Mouse (Mus musculus): Measurements from ENCODE around the gene Zkscan16. TPM values are rescaled to one million over a fixed set of nuclear protein-coding genes. Genes with fewer than 3 reads are reported as not detected.
A peak's percentile ranks its signal among the peaks of the same experiment; 100 is the strongest.

Gene Zkscan16
- polyA plus RNA-seq, 1 experiment from 2014 or later, result 1.2 TPM

DNA sequence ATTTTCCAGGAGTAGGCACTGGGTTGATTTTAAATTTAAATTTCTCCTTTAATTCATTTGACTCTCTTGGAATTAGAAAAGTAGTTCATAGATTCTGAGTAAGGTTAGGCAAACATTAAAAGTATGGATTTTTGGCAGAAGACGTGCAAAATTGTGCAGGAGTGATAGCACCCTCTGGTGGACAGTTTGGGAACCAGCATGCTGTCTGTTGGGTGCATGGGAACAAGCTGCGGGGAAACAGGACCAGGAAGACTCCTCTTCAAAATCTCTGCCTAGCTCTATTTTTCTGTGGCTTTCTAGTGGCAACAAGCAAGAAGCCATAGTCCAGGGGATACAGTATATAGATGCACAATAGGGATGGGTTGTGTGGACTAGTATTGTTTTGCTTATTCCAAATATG lies 56.3 kb downstream of the Zkscan16 start:
- no peaks in the 10 kb centered on the region for H3K36me3 ChIP-seq (ENCODE audit: control insufficient read depth, insufficient read depth, low read length)

DNA sequence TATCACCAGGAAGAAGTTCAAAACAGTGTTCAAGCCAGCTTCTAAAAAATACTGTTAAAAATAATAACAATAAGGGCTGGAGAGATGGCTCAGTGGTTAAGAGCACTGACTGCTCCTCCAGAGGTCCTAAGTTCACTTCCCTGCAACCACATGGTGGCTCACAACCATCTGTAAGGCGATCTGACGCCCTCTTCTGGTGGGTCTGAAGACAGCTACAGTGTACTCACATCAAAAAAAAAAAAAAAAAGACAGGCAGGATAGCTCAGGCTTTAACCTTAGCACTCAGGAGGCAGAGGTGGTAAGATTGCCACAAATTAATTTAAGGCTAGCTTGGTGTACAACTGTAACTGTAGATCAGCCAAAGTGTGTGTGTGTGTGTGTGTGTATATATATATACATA lies 57.2 kb downstream of the Zkscan16 start:
- no peak for ATAC-seq (replicated peaks; ENCODE audit: low FRiP score)

More for the DNA sequence above, 56.3 kb downstream of the Zkscan16 start:
- Histone ChIP-seq H3K4me2 (ENCODE audit: low read depth, low read length, severe bottlenecking) (no peak overlapping the region), H3K27ac (ENCODE audit: low read depth, low read length) (no peak overlapping the region), H3K9ac (ENCODE audit: low read length) (no peak overlapping the region), H3K4me3 (ENCODE audit: low read depth, low read length) (no peak overlapping the region), H3K27me3 (ENCODE audit: control insufficient read depth, insufficient read depth, low read length) (no peaks in the 10 kb centered on the region), H3K9me3 (ENCODE audit: control insufficient read depth, low read length) (no peaks in the 10 kb centered on the region), H3K4me1 (replicated peaks; ENCODE audit: control insufficient read depth, insufficient read depth, low read length) (peaks cover 5% of the 10 kb centered on the region; the same call in 1 of the 2 replicates)
- peak; percentile 78 for DNase-seq (ENCODE audit: low spot score)
- WGBS, result 15% methylated on average over 2 of the region's 2 CpGs
- no peak for ATAC-seq (replicated peaks; ENCODE audit: low FRiP score)

DNA sequence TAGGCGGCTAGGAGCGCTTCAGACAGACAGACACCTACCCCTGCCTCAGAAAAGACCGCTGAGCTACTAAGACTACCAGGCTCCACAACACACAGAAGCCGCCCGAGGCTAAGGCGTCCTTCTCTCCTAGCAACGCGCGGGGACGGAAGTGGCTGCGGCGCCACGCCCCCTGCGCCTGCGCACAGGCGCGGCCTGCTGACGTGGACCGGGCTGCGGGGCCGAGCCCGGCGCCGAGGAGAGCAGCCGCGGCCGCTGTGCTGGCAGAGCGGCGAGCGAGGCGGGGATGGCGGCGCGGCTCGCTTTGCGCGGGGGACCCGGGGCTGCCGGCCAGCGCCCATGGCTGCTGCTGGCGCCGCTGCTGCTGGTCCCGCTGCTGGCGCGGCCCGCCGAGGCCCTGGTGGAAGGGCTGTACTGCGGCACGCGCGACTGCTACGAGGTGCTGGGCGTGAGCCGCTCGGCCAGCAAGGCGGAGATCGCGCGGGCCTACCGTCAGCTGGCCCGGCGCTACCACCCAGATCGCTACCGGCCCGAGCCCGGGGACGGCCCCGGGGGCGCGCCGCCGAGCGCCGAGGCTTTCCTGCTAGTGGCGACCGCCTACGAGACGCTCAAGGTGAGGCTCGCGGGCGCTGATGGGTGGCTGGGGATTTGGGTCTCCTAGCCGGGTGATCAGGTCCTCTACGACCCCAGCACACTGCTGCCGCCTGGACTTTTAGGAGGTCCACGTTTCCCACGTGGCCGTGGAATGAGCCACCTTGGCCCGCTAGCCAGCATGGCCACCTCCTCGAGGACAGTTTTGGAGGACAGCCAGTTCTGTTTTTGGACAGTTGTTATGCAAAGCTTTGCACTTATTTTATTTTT lies 59.7 kb downstream of the Zkscan16 start, which contains the start of gene Gm20503:
Gm20503 (plus strand) TSS at position 263 of the 858 bp plus-strand sequence.
- peak; percentile 99 for ATAC-seq (replicated peaks; ENCODE audit: low FRiP score)
- Histone ChIP-seq H3K36me3 (ENCODE audit: control insufficient read depth, insufficient read depth, low read length) (no peaks in the 10 kb centered on the region), H3K27ac (ENCODE audit: low read depth, low read length) (peak within 1 kb of the TSS; percentile 68), H3K9ac (ENCODE audit: low read length) (peak within 1 kb of the TSS; percentile 88), H3K4me2 (ENCODE audit: low read depth, low read length, severe bottlenecking) (peak within 1 kb of the TSS; percentile 87), H3K4me3 (ENCODE audit: low read depth, low read length) (peak within 1 kb of the TSS; percentile 85), H3K9me3 (ENCODE audit: control insufficient read depth, low read length) (no peaks in the 10 kb centered on the region), H3K4me1 (replicated peaks; ENCODE audit: control insufficient read depth, insufficient read depth, low read length) (peaks cover 5% of the 10 kb centered on the region; the same call in 1 of the 2 replicates), H3K27me3 (ENCODE audit: control insufficient read depth, insufficient read depth, low read length) (no peaks in the 10 kb centered on the region)
- WGBS, result under 1% methylated on average over 73 of the region's 89 CpGs
- peak; percentile 95 for DNase-seq (ENCODE audit: low spot score)

More for the DNA sequence above, 57.2 kb downstream of the Zkscan16 start:
- Histone ChIP-seq H3K4me1 (replicated peaks; ENCODE audit: control insufficient read depth, insufficient read depth, low read length) (peaks cover 5% of the 10 kb centered on the region; the same call in 1 of the 2 replicates), H3K9me3 (ENCODE audit: control insufficient read depth, low read length) (no peaks in the 10 kb centered on the region), H3K27ac (ENCODE audit: low read depth, low read length) (no peak overlapping the region), H3K27me3 (ENCODE audit: control insufficient read depth, insufficient read depth, low read length) (no peaks in the 10 kb centered on the region), H3K4me3 (ENCODE audit: low read depth, low read length) (no peak overlapping the region), H3K9ac (ENCODE audit: low read length) (no peak overlapping the region), H3K36me3 (ENCODE audit: control insufficient read depth, insufficient read depth, low read length) (no peaks in the 10 kb centered on the region), H3K4me2 (ENCODE audit: low read depth, low read length, severe bottlenecking) (no peak overlapping the region)
- no peak for DNase-seq (ENCODE audit: low spot score)
- 0% methylated on average over 2 of the region's 2 CpGs for WGBS

DNA sequence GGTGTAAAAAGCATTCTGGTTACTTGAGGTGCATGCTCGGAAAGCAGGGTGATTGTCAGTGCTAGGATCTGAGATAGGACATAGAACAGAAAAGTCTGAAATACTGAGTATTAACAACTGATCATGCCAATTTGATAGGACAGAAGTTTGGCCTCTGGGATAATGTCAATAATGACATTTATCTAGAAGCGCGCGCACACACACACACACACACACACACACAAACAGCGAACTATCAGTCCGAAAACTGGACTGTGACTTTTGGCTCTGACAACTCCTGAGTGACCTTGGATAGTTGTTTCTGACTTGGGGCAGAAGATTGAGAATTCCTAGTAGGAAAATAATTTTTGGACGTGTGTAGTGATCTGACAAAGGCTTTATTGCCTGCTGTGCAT lies 60.4 kb downstream of the Zkscan16 start:
- Histone ChIP-seq H3K9me3 (ENCODE audit: control insufficient read depth, low read length) (no peaks in the 10 kb centered on the region), H3K27ac (ENCODE audit: low read depth, low read length) (no peak overlapping the region), H3K4me2 (ENCODE audit: low read depth, low read length, severe bottlenecking) (peak overlapping the region; percentile 87), H3K27me3 (ENCODE audit: control insufficient read depth, insufficient read depth, low read length) (no peaks in the 10 kb centered on the region), H3K4me3 (ENCODE audit: low read depth, low read length) (peak overlapping the region; percentile 85), H3K4me1 (replicated peaks; ENCODE audit: control insufficient read depth, insufficient read depth, low read length) (peaks cover 5% of the 10 kb centered on the region; the same call in 1 of the 2 replicates), H3K9ac (ENCODE audit: low read length) (peak overlapping the region; percentile 88), H3K36me3 (ENCODE audit: control insufficient read depth, insufficient read depth, low read length) (no peaks in the 10 kb centered on the region)
- 32% methylated on average over 7 of the region's 7 CpGs for WGBS
- ATAC-seq (replicated peaks; ENCODE audit: low FRiP score) (no peak), DNase-seq (ENCODE audit: low spot score) (no peak)

DNA sequence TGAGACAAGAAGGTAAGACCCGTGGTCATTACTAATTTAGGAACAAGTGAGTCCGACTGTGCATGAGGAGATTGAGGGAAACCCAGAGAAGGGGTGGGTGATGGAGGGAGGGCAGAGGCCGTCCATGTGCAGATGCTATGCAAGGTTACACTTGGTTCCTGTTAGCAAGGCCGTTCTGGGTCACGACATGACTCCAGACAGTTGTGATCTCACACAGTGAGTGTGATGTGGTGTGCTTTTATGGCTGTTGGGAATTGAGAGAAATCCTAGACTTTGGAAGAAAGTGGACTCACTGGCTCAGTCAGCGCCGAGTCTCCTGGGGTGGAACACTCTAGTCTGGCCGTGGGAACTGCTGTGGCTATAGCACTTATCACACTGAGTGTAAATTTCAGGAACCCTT lies 62.8 kb downstream of the Zkscan16 start:
- ATAC-seq (replicated peaks; ENCODE audit: low FRiP score) (no peak), DNase-seq (ENCODE audit: low spot score) (no peak)
- no peaks in the 10 kb centered on the region for H3K36me3 ChIP-seq (ENCODE audit: control insufficient read depth, insufficient read depth, low read length)
- H3K9me3 ChIP-seq (ENCODE audit: control insufficient read depth, low read length), result no peaks in the 10 kb centered on the region
- no peaks in the 10 kb centered on the region for H3K27me3 ChIP-seq (ENCODE audit: control insufficient read depth, insufficient read depth, low read length)
- H3K9ac ChIP-seq (ENCODE audit: low read length), result no peak overlapping the region
- H3K4me2 ChIP-seq (ENCODE audit: low read depth, low read length, severe bottlenecking), result no peak overlapping the region
- peaks cover 5% of the 10 kb centered on the region; the same call in 1 of the 2 replicates for H3K4me1 ChIP-seq (replicated peaks; ENCODE audit: control insufficient read depth, insufficient read depth, low read length)
- H3K4me3 ChIP-seq (ENCODE audit: low read depth, low read length), result no peak overlapping the region
- 75% methylated on average over 8 of the region's 8 CpGs for WGBS
- H3K27ac ChIP-seq (ENCODE audit: low read depth, low read length), result no peak overlapping the region

DNA sequence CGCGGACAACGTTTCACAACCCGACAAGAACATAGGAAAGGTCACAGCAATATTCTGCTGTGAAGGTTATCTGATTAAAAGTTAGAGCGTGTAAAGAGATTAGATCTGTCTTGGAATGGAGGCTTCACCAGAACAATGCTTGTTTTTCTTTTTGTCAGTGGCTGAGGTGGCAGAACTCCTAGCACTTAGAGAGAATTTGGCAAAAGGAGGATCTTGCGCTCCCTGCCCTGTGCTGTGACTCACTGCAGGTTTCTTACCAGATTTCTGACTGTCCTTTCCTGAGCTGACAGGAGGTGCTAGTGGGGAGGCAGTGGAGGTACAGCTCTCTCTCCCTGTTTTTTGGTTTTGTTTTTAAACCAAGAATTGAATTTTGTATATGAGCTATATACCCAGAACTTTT lies 63.6 kb downstream of the Zkscan16 start:
- H3K4me1 ChIP-seq (replicated peaks; ENCODE audit: control insufficient read depth, insufficient read depth, low read length), result peaks cover 5% of the 10 kb centered on the region; the same call in 1 of the 2 replicates

More for the DNA sequence above, 63.6 kb downstream of the Zkscan16 start:
- no peak overlapping the region for H3K9ac ChIP-seq (ENCODE audit: low read length)
- no peak overlapping the region for H3K4me2 ChIP-seq (ENCODE audit: low read depth, low read length, severe bottlenecking)
- ATAC-seq (replicated peaks; ENCODE audit: low FRiP score) (no peak), DNase-seq (ENCODE audit: low spot score) (no peak)
- H3K27ac ChIP-seq (ENCODE audit: low read depth, low read length), result no peak overlapping the region
- H3K4me3 ChIP-seq (ENCODE audit: low read depth, low read length), result no peak overlapping the region
- H3K9me3 ChIP-seq (ENCODE audit: control insufficient read depth, low read length), result no peaks in the 10 kb centered on the region
- 79% methylated on average over 6 of the region's 6 CpGs for WGBS
- H3K27me3 ChIP-seq (ENCODE audit: control insufficient read depth, insufficient read depth, low read length), result no peaks in the 10 kb centered on the region
- no peaks in the 10 kb centered on the region for H3K36me3 ChIP-seq (ENCODE audit: control insufficient read depth, insufficient read depth, low read length)

Other genes with a start within 250 kb of the Zkscan16 start
- 0.11 TPM in 1 of 2 replicates, not detected in the other for gene Olfr267, start 155.9 kb upstream of the Zkscan16 start, polyA plus RNA-seq (2014; fragmentation: Nextera tagmentation; extraction: Ambion mirVana)
- 39.3 and 43.2 TPM in 2 replicates for gene Ecpas, start 30.9 kb upstream of the Zkscan16 start, polyA plus RNA-seq (2014; fragmentation: Nextera tagmentation; extraction: Ambion mirVana)
- gene Ptgr1, start 43.5 kb downstream of the Zkscan16 start, polyA plus RNA-seq (2014; fragmentation: Nextera tagmentation; extraction: Ambion mirVana), result 16.6 and 16.8 TPM in 2 replicates
- 6.6 and 7.7 TPM in 2 replicates for gene Dnajc25, start 51.4 kb downstream of the Zkscan16 start, polyA plus RNA-seq (2014; fragmentation: Nextera tagmentation; extraction: Ambion mirVana)
- 6.5 and 7.0 TPM in 2 replicates for gene Gm20503, start 59.6 kb downstream of the Zkscan16 start, polyA plus RNA-seq (2014; fragmentation: Nextera tagmentation; extraction: Ambion mirVana)
- gene Gng10, start 91.5 kb downstream of the Zkscan16 start, polyA plus RNA-seq (2014; fragmentation: Nextera tagmentation; extraction: Ambion mirVana), result 83.2 and 92.6 TPM in 2 replicates
- gene AI481877, start 195.4 kb downstream of the Zkscan16 start, polyA plus RNA-seq (2014; fragmentation: Nextera tagmentation; extraction: Ambion mirVana), result not detected in 2 replicates
- gene Ugcg, start 245.6 kb downstream of the Zkscan16 start, polyA plus RNA-seq (2014; fragmentation: Nextera tagmentation; extraction: Ambion mirVana), result 12.8 and 13.0 TPM in 2 replicates